Mouse (Mus musculus) cerebellum, postnatal 36 days (tissue): ENCODE measurements around the gene 1110059G10Rik.

Source experiments
- DNase-seq, 2 experiments: peaks; one replicate each; pipeline ENCODE4 v3.0.0; 2021 to 2022; ENCODE audit warnings: mixed read lengths in 2 of 2

1110059G10Rik gene

GRCm38 (mm10) chr9:122950643-122951475, at the start of gene 1110059G10Rik, which contains the start of gene Kif15:
Gene 1110059G10Rik, minus strand, starts transcription at chr9:122951000.
Gene Kif15, plus strand, starts transcription at chr9:122951046.
- peak; percentile 93 to 96 for DNase-seq

DNA sequence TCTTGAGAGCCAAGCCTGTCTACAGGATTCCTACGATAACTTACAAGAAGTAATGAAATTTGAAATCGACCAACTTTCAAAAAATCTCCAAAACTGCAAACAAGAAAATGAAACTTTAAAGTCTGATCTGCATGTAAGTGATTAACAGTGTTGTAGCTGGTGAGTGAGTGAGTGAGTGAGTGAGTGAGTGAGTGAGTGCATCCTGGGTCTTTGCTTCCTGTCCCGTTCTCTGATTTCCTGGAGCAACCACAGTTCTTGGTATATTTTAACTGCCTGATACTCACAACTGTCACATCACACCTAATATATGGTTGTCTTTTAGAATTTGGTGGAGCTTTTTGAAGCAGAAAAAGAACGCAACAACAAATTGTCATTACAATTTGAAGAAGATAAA, 48.4 kb upstream of the 1110059G10Rik start:
- no peak for DNase-seq

- no peak for DNase-seq
Observed at GRCm38 (mm10) chr9:122998406-122999192, 47.8 kb upstream of the 1110059G10Rik start.

DNA sequence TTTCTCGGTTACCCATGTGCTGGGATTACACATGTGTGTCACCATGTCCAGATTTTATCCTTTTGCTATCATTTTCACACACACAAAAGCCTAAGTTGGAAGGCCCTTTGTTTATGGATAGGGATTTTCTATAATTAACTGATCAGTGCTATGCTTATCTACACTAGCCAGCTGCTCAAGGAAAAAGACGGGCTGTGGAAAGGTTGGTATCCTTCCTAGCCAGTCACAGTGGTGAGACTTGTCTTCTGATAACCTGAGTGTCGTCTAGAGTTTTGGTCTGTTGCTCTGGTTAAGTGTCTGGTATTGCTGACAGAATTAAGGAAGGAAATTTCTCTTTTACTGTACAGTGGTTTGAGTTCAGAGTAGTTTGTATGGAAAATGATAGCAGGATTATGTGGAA, 21.9 kb downstream of the 1110059G10Rik start:
- DNase-seq, result no peak

- peak; percentile 76 for DNase-seq
Observed at GRCm38 (mm10) chr9:122922936-122923381, 27.8 kb downstream of the 1110059G10Rik start, which contains the start of gene Zfp105. Gene Zfp105, plus strand, starts transcription at chr9:122923072.

DNA sequence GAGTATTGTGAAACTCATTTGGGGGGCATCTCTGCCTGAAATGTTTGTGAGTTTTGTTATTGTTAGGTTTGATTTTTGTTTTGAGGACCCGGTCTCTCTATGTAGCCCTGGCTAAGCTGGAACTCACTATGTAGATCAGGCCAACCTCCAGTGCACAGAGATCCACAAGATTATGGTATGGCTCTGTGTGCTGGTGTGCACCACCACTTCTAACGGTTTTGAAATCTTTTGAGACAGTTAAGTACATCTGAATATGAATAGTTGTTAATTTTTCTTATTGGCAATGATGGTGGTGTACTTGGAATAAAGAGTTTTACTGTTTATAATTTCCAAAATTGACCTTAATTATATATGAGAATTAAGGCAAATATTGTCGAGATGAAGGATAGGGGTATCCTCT, 28.4 kb downstream of the 1110059G10Rik start:
- no peak for DNase-seq

GRCm38 (mm10) chr9:122902717-122903535, 47.9 kb downstream of the 1110059G10Rik start:
- peak; percentile 75 to 79 for DNase-seq

DNA sequence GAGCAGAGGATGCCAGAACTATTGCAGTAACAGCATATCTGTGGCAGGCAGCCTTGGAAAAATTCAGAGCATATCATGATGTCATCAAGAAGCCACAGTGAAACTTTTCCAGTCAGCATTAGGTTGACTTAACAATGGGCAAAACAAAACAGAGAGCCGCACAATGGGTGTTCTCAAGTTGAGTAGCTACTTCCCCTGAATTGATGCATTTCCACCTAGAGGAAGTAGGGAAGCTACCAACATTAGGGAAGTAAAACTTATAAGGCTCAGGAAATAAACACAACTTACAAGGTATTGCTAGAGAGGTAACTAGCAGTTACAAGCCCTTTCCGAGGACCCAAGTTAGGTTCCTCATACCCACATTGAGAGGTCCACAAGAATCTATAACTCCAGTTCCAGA, 49.8 kb downstream of the 1110059G10Rik start:
- DNase-seq, result no peak
